Mouse (Mus musculus): ENCODE data around the gene Ttll3. TPM values are rescaled to one million over a fixed set of nuclear protein-coding genes. Genes with fewer than 3 reads are reported as not detected.
A peak's percentile ranks its signal among the peaks of the same experiment; 100 is the strongest.

The Ttll3 gene
- polyA plus RNA-seq, 1 experiment: 3.8 TPM

DNA sequence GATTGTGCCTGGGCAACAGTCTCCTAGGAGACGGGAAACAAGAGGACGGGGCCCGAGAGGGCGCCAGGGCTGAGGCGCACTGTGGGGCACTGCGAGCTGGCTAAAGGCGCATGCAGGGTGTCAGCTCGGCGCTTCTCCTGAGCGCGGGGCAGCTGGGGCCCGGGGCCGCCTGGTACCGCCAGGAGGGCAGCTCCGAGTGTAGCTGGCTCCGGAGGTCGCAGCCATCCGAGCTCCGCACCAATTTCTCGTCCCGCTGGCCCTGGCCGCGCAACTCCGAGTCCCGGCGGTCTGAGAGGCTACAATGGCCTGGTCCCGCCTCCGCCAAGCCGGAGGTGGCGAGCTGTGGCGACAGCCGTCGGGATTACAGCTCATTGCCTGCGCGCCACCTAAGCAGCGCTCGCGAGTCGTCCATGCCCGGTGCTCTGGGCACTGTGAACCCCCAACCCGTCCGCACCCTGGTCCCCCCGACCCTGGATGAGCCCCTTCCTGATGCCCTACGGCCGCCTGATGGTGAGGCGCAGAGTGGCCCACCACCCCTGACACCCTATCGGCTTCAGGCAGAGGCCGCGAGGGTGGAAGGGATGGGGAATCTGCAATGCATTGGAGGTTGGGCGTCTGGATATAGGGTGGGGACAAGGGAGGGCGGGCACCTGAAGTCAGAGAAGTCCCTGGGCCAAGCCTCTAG is 3.5 kb downstream of the Ttll3 start:
- Histone ChIP-seq H3K27me3 (ENCODE audit: control insufficient read depth, insufficient read depth, low read length, poor library complexity, severe bottlenecking) (no peaks in the 10 kb centered on the region), H3K4me3 (ENCODE audit: low read depth, low read length) (peak overlapping the region; percentile 59), H3K36me3 (ENCODE audit: control insufficient read depth, insufficient read depth, low read length, poor library complexity, severe bottlenecking) (peaks cover 13% of the 10 kb centered on the region), H3K9ac (ENCODE audit: low read depth, poor library complexity, severe bottlenecking) (peak overlapping the region; percentile 72), H3K27ac (ENCODE audit: insufficient read depth, low read length) (no peak overlapping the region), H3K4me1 (ENCODE audit: control insufficient read depth, insufficient read depth, low read length) (peaks cover 3% of the 10 kb centered on the region), H3K9me3 (replicated peaks; ENCODE audit: control insufficient read depth, insufficient read depth, low read length, poor library complexity, severe bottlenecking) (no peaks in the 10 kb centered on the region)
- TF ChIP-seq CTCF (IDR thresholded peaks at IDR 0.05; ENCODE audit: low read depth, low read length): no peak
- TF ChIP-seq EP300 (IDR thresholded peaks at IDR 0.05; ENCODE audit: insufficient read depth, low read depth, low read length): no peak
- no peak for TF ChIP-seq POLR2A (IDR thresholded peaks at IDR 0.05; ENCODE audit: insufficient read depth, low read length)

DNA sequence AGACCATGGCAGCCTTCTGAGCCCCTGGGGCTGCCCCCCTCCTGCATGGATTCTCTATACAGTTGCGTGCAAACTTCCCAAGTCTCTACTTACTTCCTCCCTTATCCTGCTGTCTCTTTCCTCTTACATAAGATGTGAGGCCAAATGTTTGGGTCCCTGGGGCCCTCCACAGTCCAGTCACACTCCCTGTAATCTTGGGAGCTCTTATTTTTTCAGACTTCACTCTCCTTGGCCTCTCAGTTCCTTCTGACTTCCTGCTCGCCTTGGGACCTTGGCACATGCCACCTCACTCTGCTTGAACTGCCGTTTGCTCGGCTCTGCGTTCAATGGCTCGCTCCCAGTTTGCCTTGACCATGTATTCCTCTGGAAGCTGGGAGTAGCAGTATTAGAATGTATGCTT is 4.9 kb downstream of the Ttll3 start:
- Histone ChIP-seq H3K4me3 (ENCODE audit: low read depth, low read length) (no peak overlapping the region), H3K27ac (ENCODE audit: insufficient read depth, low read length) (no peak overlapping the region), H3K36me3 (ENCODE audit: control insufficient read depth, insufficient read depth, low read length, poor library complexity, severe bottlenecking) (peaks cover 9% of the 10 kb centered on the region), H3K27me3 (ENCODE audit: control insufficient read depth, insufficient read depth, low read length, poor library complexity, severe bottlenecking) (no peaks in the 10 kb centered on the region), H3K4me1 (ENCODE audit: control insufficient read depth, insufficient read depth, low read length) (peaks cover 3% of the 10 kb centered on the region), H3K9me3 (replicated peaks; ENCODE audit: control insufficient read depth, insufficient read depth, low read length, poor library complexity, severe bottlenecking) (no peaks in the 10 kb centered on the region), H3K9ac (ENCODE audit: low read depth, poor library complexity, severe bottlenecking) (no peak overlapping the region)
- TF ChIP-seq CTCF (IDR thresholded peaks at IDR 0.05; ENCODE audit: low read depth, low read length) (no peak), POLR2A (IDR thresholded peaks at IDR 0.05; ENCODE audit: insufficient read depth, low read length) (no peak), EP300 (IDR thresholded peaks at IDR 0.05; ENCODE audit: insufficient read depth, low read depth, low read length) (no peak)

DNA sequence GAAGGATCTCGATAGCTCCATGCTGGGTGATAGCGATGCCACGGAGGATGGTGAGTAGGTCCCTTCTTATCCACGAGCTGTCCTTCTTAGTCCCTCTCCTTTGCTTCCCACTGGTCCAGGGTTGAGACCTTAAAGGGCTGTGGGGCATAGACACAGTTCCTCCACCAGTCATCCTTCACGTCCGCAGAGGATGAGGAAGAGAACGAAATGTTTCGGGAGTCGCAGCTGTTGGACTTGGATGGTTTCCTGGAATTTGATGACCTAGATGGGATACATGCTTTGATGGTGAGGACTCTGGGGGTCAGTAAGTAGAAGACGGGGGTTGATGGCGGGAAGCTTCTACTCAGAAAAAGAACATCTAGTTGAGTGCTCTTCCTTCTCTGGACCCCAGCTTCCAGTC is 5.8 kb downstream of the Ttll3 start:
- Histone ChIP-seq H3K27me3 (ENCODE audit: control insufficient read depth, insufficient read depth, low read length, poor library complexity, severe bottlenecking) (no peaks in the 10 kb centered on the region), H3K36me3 (ENCODE audit: control insufficient read depth, insufficient read depth, low read length, poor library complexity, severe bottlenecking) (peaks cover 3% of the 10 kb centered on the region; the same call in 1 of the 2 replicates), H3K27ac (ENCODE audit: insufficient read depth, low read length) (no peak overlapping the region), H3K9me3 (replicated peaks; ENCODE audit: control insufficient read depth, insufficient read depth, low read length, poor library complexity, severe bottlenecking) (no peaks in the 10 kb centered on the region), H3K4me1 (ENCODE audit: control insufficient read depth, insufficient read depth, low read length) (peaks cover 3% of the 10 kb centered on the region), H3K9ac (ENCODE audit: low read depth, poor library complexity, severe bottlenecking) (no peak overlapping the region), H3K4me3 (ENCODE audit: low read depth, low read length) (no peak overlapping the region)
- no peak for TF ChIP-seq CTCF (IDR thresholded peaks at IDR 0.05; ENCODE audit: low read depth, low read length)
- TF ChIP-seq POLR2A (IDR thresholded peaks at IDR 0.05; ENCODE audit: insufficient read depth, low read length): no peak
- TF ChIP-seq EP300 (IDR thresholded peaks at IDR 0.05; ENCODE audit: insufficient read depth, low read depth, low read length): no peak

DNA sequence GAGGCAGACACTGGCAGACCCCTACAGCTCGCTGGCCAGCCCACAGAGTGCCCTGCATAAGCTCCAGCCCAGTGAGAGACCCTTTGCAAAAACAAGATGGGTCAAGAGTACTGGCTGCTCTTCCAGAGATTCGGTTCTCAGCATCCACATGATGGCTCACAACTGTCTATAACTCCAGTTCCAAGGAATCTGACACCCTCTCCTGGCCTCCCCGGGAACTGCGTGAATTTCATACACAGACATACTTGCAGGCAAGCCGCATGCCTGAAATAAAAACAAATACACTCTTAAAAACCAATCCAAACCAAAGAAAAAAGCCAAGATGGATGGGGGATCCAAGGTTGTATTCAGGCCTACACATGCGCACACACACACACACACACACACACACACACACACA is 6.4 kb downstream of the Ttll3 start:
- H3K27me3 ChIP-seq (ENCODE audit: control insufficient read depth, insufficient read depth, low read length, poor library complexity, severe bottlenecking): no peaks in the 10 kb centered on the region
- no peak overlapping the region for H3K4me3 ChIP-seq (ENCODE audit: low read depth, low read length)
- TF ChIP-seq POLR2A (IDR thresholded peaks at IDR 0.05; ENCODE audit: insufficient read depth, low read length): no peak
- TF ChIP-seq CTCF (IDR thresholded peaks at IDR 0.05; ENCODE audit: low read depth, low read length): peak; percentile 17
- peaks cover 3% of the 10 kb centered on the region for H3K4me1 ChIP-seq (ENCODE audit: control insufficient read depth, insufficient read depth, low read length)
- H3K9me3 ChIP-seq (replicated peaks; ENCODE audit: control insufficient read depth, insufficient read depth, low read length, poor library complexity, severe bottlenecking): no peaks in the 10 kb centered on the region
- peak overlapping the region; percentile 71; the same call in 1 of the 2 replicates for H3K27ac ChIP-seq (ENCODE audit: insufficient read depth, low read length)
- no peak overlapping the region for H3K9ac ChIP-seq (ENCODE audit: low read depth, poor library complexity, severe bottlenecking)
- H3K36me3 ChIP-seq (ENCODE audit: control insufficient read depth, insufficient read depth, low read length, poor library complexity, severe bottlenecking): no peaks in the 10 kb centered on the region

DNA sequence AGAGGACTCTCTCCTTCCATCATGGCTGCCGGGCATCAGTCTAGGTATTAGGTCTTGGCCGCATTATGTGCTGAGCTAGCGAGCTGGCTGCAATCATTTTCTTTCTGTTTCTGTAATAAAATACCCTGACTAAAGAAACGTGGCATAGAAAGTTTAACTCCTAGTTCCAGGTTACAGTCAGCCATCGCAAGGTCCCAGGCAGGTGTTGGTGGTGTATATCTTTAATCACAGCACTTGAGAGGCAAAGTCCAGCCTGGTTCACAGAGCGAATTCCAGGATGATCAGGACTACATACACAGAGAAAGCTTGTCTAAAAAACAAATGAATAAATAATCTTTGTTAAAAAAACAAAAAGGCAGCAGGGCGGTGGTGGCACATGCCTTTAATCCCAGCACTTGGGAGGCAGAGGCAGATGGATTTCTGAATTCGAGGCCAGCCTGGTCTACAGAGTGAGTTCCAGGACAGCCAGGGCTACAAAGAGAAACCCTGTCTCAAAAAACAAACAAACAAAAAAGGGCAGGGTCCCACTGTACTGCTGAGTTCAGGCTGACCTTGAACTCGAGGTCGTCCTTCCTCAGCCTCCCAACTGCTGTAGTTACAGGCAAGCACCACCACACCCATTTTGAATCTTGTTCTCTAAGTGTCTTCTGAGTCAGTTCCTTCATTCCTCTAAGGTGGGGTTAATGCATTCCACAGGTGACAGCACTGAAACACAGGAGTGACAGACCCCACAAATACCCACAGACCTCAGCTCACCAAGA is 7.4 kb downstream of the Ttll3 start:
- peaks cover 3% of the 10 kb centered on the region for H3K4me1 ChIP-seq (ENCODE audit: control insufficient read depth, insufficient read depth, low read length)
- no peaks in the 10 kb centered on the region for H3K36me3 ChIP-seq (ENCODE audit: control insufficient read depth, insufficient read depth, low read length, poor library complexity, severe bottlenecking)
- TF ChIP-seq POLR2A (IDR thresholded peaks at IDR 0.05; ENCODE audit: insufficient read depth, low read length) (no peak), EP300 (IDR thresholded peaks at IDR 0.05; ENCODE audit: insufficient read depth, low read depth, low read length) (peak; percentile 80)
- H3K27ac ChIP-seq (ENCODE audit: insufficient read depth, low read length): peak overlapping the region; percentile 71
- H3K4me3 ChIP-seq (ENCODE audit: low read depth, low read length): no peak overlapping the region
- no peaks in the 10 kb centered on the region for H3K27me3 ChIP-seq (ENCODE audit: control insufficient read depth, insufficient read depth, low read length, poor library complexity, severe bottlenecking)
- no peaks in the 10 kb centered on the region for H3K9me3 ChIP-seq (replicated peaks; ENCODE audit: control insufficient read depth, insufficient read depth, low read length, poor library complexity, severe bottlenecking)
- H3K9ac ChIP-seq (ENCODE audit: low read depth, poor library complexity, severe bottlenecking): no peak overlapping the region

DNA sequence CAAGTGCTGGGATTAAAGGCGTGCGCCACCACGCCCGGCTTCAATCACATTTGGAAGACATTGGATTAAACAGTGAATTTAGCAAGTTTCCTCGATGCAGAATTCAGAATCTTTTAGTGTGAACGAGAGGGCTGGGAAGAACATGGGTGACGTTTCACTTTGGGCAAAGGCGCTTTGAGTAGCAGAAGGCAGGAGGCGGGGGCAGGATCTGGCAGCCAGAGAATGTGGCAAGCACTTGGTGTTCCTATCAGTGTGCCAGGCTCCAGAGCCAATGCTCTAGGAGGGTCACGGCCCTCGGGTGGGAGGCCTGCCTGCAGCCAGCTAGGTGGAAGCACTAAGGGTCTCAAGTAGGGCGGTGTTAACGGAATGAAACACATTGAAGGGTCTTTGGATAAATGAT is 13.0 kb downstream of the Ttll3 start:
- H3K9ac ChIP-seq (ENCODE audit: low read depth, poor library complexity, severe bottlenecking): no peak overlapping the region
- H3K36me3 ChIP-seq (ENCODE audit: control insufficient read depth, insufficient read depth, low read length, poor library complexity, severe bottlenecking): no peaks in the 10 kb centered on the region
- H3K9me3 ChIP-seq (replicated peaks; ENCODE audit: control insufficient read depth, insufficient read depth, low read length, poor library complexity, severe bottlenecking): no peaks in the 10 kb centered on the region
- no peaks in the 10 kb centered on the region for H3K4me1 ChIP-seq (ENCODE audit: control insufficient read depth, insufficient read depth, low read length)
- TF ChIP-seq POLR2A (IDR thresholded peaks at IDR 0.05; ENCODE audit: insufficient read depth, low read length) (no peak), EP300 (IDR thresholded peaks at IDR 0.05; ENCODE audit: insufficient read depth, low read depth, low read length) (no peak), CTCF (IDR thresholded peaks at IDR 0.05; ENCODE audit: low read depth, low read length) (no peak)
- H3K27ac ChIP-seq (ENCODE audit: insufficient read depth, low read length): no peak overlapping the region
- no peak overlapping the region for H3K4me3 ChIP-seq (ENCODE audit: low read depth, low read length)
- no peaks in the 10 kb centered on the region for H3K27me3 ChIP-seq (ENCODE audit: control insufficient read depth, insufficient read depth, low read length, poor library complexity, severe bottlenecking)

Measured in ES-Bruce4 (cell line).